Mouse (Mus musculus): ENCODE results near the gene 1700049E17Rik1.
"Not testable (repeated sequence)": the region's sequence is repeated elsewhere in the genome, so short reads cannot be mapped to it uniquely, and the experiment has no call there.

DNA sequence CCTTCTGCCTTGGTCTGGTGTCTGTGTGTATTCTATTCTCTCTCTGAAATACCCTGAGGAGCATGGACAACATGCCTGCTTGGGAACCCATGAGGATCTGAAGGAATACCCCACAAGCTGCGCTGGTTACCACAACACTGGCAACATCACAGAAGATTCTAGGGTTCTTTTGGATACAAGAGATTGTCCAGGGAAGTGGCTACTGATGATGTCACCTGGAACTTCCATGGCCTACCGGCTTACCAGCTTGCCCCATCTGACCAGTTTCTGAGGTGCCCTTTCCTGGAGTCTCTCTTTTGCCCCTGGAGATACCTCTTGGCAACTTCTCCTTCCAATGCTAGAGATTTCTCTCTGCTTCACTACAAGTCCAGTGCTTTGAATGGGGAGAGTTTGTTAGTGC is 17.6 kb upstream of the 1700049E17Rik1 start, which contains the start of gene Gm7980:
- not testable (repeated sequence) for TF ChIP-seq CTCF, EP300 (IDR thresholded peaks at IDR 0.05; ENCODE audit: low read depth)

All from liver, embryonic 14.5 days (tissue).